Mouse (Mus musculus) liver, adult (tissue): ENCODE data around the gene Samd4b.

Experiments used
- GATA4 ChIP-seq: IDR thresholded peaks from 2 replicates; pipeline ENCODE4 v1.6.1; 2014; ENCODE audit warnings: mild to moderate bottlenecking, low read length; ENCODE audit not compliant: insufficient replicate concordance

Samd4b gene

DNA sequence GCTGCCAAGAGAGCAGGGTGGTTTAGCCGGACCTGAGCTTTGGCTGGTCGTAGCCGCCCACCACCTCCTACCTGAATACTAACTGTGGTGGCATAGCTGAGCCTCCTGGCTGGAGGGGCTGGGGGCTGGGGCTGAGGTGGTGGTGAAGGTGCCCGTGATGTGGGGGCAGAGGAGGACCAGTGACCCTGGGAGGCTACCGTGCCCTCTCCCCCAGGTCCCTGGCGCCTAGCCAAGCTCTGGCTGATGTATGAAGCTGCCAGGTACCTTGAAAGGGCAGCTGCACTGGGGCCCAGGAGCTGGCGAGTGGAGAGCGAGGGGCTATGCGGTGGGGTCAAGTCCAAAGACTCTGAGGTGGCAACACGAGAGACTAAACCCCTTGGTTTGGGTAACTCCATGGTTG, 238.1 kb downstream of the Samd4b start:
- TF ChIP-seq GATA4 = no peak

DNA sequence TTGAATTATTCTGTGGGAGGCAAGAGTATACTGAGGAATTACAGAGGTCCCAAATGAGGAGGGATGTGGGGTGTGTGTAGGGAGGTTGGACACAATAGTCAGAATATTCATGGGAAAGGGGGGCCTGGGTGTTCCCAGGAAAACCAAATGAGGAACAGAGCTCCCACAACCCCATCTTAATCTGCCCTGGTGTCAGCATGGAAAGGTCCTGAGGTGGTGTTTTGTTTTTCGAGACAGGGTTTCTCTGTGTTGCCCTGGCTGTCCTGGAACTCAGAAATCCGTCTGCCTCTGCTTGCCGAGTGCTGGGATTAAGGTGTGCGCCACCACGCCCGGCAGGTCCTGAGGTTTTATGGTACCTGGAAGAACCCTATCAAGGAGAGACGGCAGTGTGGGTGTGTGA, 239.5 kb downstream of the Samd4b start:
- TF ChIP-seq GATA4 = no peak

DNA sequence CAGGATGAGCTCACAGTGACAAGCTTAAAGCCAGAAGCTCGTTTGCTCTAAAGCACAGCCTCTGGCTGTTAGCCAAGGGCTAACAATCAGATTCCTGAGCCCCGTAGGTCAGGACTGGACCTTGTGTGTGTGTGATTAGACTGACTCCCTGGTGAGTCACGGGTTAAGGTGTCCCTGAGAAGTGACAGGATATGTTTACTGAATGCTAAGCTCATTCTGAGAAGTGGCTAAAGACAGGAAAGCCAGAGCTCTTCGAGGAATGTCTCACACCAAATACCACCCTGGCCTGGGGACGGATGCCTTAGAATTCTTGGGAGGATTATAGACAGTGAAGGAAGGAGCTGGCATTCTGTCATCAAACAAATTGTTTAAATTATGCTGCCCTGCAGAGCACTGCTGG, 240.0 kb downstream of the Samd4b start:
- no peak for TF ChIP-seq GATA4

DNA sequence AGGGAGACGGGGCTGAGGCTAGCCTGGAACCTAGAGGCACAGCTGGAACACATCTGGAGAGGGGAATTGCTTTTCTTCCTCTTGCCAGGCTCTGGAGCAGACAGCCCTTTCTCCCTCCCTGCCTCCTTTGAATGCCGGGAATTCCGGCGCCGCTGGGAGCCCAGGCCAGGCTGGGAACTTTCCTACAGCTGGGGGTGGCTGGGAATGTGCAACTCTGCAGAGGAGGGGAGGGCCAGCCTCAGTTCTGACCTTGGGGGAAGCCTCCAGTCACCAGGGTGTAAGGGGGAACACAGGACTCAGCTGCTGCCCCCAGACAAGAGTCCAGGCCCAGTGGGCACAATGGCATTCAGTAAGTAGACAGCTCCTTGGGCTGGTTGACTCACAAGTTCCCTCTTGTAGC, 241.0 kb downstream of the Samd4b start:
- no peak for TF ChIP-seq GATA4

DNA sequence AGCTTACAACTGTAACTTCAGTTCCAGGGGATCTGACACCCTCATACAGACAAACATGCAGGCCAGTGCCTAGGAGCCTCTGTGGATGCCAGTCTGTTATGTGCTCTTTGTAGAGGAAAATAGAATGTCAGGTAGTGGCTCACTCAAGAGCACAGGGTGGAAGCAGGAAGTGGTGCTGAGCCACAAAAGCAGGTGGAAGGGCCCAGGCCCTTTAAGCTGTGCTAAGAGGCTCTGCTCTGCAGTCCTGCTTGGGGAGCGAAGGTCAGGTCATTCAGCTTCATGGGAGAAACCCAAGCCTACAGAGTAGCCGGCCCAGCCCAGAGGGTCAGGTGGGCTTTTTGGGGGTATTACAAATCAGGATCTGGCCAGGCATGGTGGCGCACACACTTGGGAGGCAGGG, 242.7 kb downstream of the Samd4b start:
- no peak for TF ChIP-seq GATA4

DNA sequence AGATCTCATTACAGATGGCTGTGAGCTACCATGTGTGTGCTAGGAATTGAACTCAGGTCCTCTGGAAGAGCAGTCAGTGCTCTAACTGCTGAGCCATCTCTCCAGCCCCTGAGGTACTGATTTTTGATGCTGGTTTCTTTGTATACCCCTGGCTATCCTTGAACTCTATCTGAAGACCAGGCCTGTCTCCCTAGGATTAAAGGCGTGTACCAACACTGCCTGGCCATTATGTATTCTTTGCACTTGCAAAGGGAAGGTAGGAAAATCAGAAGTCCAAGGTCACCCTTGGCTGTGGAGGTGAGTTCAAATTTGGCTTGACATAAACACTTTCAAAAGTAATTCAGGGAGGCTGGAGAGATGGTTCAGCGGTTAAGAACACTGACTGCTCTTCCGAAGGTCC, 243.3 kb downstream of the Samd4b start:
- TF ChIP-seq GATA4 = no peak

DNA sequence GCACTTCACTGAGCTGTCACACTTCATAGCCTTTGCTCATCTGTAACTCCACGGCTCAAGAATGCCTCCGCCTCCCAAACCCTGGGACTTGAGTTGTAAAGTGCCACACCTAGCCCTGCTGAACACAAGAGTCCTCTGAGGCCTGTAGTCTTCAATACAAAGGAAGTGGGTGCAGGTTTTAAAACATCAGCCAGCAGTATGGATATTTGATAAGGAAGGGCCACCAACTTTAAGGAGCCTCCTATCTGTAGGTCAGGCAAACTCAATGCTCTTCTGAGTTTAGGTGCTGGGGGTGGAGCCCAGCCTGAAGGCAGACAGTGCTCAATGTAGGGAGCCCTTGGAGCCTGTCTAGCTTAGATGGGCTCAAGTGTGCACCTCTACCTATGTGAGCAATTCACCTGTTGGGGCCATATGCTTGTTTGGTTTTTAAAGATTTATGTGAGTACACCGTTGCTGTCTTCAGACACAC, 243.8 kb downstream of the Samd4b start:
- no peak for TF ChIP-seq GATA4

DNA sequence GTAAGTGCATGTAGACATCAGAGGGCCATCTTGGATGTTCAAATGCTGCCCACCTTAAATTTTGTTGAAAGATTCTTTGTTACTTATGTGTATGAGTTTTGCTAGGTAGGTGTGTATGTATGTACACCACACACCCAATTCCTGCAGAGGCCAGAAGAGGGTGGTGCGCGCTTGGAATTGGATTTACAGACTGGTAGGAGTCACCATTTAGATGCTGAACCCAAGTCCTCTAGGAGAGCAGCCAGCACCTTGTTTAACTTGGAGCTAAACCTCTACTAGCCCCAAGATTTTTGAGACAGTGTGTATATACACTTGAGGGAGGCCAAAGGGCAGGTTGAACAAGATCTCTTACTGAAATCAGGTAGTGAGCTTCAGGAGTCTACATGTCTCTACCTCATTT, 244.7 kb downstream of the Samd4b start:
- no peak for TF ChIP-seq GATA4

DNA sequence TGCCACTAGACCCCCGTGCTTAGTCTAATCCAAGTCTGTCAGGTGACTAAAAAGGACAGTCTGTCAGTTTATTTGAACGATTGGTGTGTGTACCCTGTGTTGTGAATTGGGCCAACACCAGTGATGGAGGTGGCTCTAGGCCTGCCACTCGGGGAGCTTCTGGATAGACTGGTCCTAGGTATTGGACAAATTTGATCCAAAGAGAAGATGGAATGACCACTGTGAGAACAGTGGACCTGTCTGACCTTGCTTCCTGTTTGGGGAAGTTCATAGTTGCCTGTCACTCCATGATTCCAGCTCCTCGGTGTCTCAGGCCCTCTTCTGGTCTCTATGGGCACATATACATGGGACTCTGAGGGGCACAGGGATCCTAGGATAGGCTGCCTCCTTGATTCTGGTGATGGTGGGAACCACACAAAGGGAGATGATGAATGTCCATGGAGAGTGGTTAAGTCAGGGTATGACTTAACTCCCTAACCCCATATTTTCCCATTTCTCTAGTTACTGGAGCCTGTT, 246.2 kb downstream of the Samd4b start:
- TF ChIP-seq GATA4 = no peak

DNA sequence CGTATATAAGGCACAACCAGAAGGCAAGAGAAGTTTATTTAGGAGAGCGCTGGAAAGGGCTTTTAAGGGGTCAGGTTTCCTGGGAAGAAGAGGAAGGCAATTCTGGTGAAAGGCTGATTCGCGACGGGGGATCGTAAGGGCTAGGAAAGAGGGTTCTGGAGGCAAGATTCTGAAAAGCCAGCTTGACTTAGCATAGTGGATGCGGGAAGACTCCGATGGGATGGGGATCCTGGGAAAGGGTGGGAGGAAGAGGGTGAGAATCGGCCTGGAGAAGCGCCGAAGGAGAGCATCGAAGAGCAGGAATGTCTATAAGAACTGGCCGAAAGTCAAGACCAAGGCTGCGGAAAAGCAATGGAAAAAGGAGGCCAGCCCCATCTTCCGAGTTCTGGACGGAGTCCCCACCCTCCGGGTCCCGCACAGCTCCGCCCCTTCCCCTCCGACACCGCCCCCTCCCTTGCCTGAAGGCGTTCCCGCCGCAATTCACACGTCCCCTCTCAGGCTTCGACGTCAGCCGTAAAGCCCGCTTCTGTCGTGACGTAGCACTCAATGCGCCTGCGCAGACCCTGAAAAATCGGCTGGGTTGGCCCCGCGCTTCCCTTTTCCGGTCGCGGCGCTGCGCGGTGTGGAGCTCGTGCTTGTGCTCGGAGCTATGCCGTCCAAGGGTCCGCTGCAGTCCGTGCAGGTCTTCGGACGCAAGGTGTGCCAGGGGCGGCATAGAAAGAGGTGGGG, 247.6 kb downstream of the Samd4b start, which contains the start of gene Rps16:
Rps16 (plus strand) TSS at position 498 of the 729 bp plus-strand sequence.
- no peak; the same call in 1 of the 2 replicates for TF ChIP-seq GATA4
